In genomic region chr6:17358896-17359690, GRCm38 (mm10) we compare ENCODE assay signal across 8 mouse cellular contexts. TPM values are rescaled to one million over a fixed set of nuclear protein-coding genes. Genes with fewer than 3 reads are reported as not detected.
DNase-seq lines count a peak whose midpoint lies in the region; ATAC-seq lines count a peak whose summit lies in the region.

No protein-coding gene starts in this region.

- DNase-seq in adrenal gland, adult 2 months: peak; percentile 35
- no peak for DNase-seq in adrenal gland, postnatal 4 days (ENCODE audit: low spot score in 2 of 2)
- DNase-seq in urinary bladder, postnatal 14 days (ENCODE audit: low spot score): peak; percentile 30
- no peak for DNase-seq in urinary bladder, postnatal 4 days (ENCODE audit: low spot score in 2 of 2)
- peak; percentile 66 for DNase-seq in embryo, embryonic 11 days
- DNase-seq in limb, embryonic 11.5 days (ENCODE audit: low spot score): peak; percentile 42
- peak; percentile 11 for DNase-seq in retina, adult 2 months (ENCODE audit: low read depth, low spot score)

- H3K9ac ChIP-seq in hindbrain, embryonic 13.5 days: no peak overlapping the region
- no peak overlapping the region for H3K9ac ChIP-seq in limb, embryonic 11.5 days (ENCODE audit: low read length)

- H3K4me2 ChIP-seq in hindbrain, embryonic 13.5 days: no peak overlapping the region
- no peak overlapping the region for H3K4me2 ChIP-seq in limb, embryonic 11.5 days (ENCODE audit: low read depth, severe bottlenecking)

- H3K27me3 ChIP-seq in hindbrain, embryonic 13.5 days: no peaks in the 10 kb centered on the region
- no peaks in the 10 kb centered on the region for H3K27me3 ChIP-seq in limb, embryonic 11.5 days (ENCODE audit: control insufficient read depth, insufficient read depth, low read length)

- no peak overlapping the region for H3K4me3 ChIP-seq in hindbrain, embryonic 13.5 days
- H3K4me3 ChIP-seq in limb, embryonic 11.5 days (ENCODE audit: low read depth, low read length): no peak overlapping the region

- WGBS in hindbrain, embryonic 13.5 days: 17% methylated on average over 6 of the region's 6 CpGs
- WGBS in limb, embryonic 11.5 days: 19% methylated on average over 6 of the region's 6 CpGs

- ATAC-seq in hindbrain, embryonic 13.5 days (ENCODE audit: low FRiP score): peak; percentile 57; the same call in 1 of the 2 replicates
- 0 out of 2 replicates have a peak, but pooled peaks have one; percentile 51 for ATAC-seq in limb, embryonic 11.5 days (ENCODE audit: insufficient number of reproducible peaks, low FRiP score, low TSS enrichment, low read depth)

- H3K4me1 ChIP-seq in hindbrain, embryonic 13.5 days (replicated peaks): no peaks in the 10 kb centered on the region
- H3K4me1 ChIP-seq in limb, embryonic 11.5 days (ENCODE audit: control insufficient read depth, insufficient read depth, low read length): no peaks in the 10 kb centered on the region

- H3K27ac ChIP-seq in hindbrain, embryonic 13.5 days: no peak overlapping the region
- no peak overlapping the region for H3K27ac ChIP-seq in limb, embryonic 11.5 days (replicated peaks; ENCODE audit: low read depth, low read length)

- H3K36me3 ChIP-seq in hindbrain, embryonic 13.5 days: no peaks in the 10 kb centered on the region
- H3K36me3 ChIP-seq in limb, embryonic 11.5 days (ENCODE audit: control insufficient read depth, insufficient read depth, low read length): no peaks in the 10 kb centered on the region

- no peaks in the 10 kb centered on the region for H3K9me3 ChIP-seq in hindbrain, embryonic 13.5 days
- H3K9me3 ChIP-seq in limb, embryonic 11.5 days (ENCODE audit: control insufficient read depth, low read length): no peaks in the 10 kb centered on the region

RNA-seq across cellular contexts. Expression of gene Cav1, which starts 53.0 kb away (rescaled TPM):
- 100 to 1,000 TPM; 191 to 251 TPM for total RNA-seq in adrenal gland, adult 2 months (2021)
- 251 and 318 TPM in 2 replicates for polyA plus RNA-seq in adrenal gland, adult 2 months (2012; rRNA removed)
- total RNA-seq in adrenal gland, postnatal 4 days (2021): 100 to 1,000 TPM; 172 to 175 TPM
- 19.6 and 19.8 TPM in 2 replicates for polyA plus RNA-seq in hindbrain, embryonic 13.5 days (2015; fragmentation: Nextera tagmentation; extraction: Ambion mirVana)
- 26.9 and 29.1 TPM in 2 replicates for polyA plus RNA-seq in limb, embryonic 11.5 days (2014; fragmentation: Nextera tagmentation; extraction: Ambion mirVana)

Comparison
In these comparisons a context has a peak if more than half of its experiments do, and no peak if none do; other contexts are left out.
1. DNase-seq: peak in adrenal gland, adult 2 months (single experiment), urinary bladder, postnatal 14 days (single experiment), embryo, embryonic 11 days (single experiment), limb, embryonic 11.5 days (single experiment) and retina, adult 2 months (single experiment); none in adrenal gland, postnatal 4 days (0 of 2) and urinary bladder, postnatal 4 days (0 of 2).